Mouse (Mus musculus) 3T3-L1 (cell line): Measurements from ENCODE around the gene Gsto2.

Experiments
- DNase-seq: peaks from one replicate; pipeline ENCODE4 v3.0.0-alpha.2; 2015; ENCODE audit warnings: low read depth, low spot score

The Gsto2 gene

GRCm38 (mm10) chr19:47918455-47919101 lies 53.2 kb downstream of the Gsto2 start:
- peak; percentile 45 for DNase-seq

- DNase-seq = peak; percentile 95
Measured at GRCm38 (mm10) chr19:47919126-47919965, 54.0 kb downstream of the Gsto2 start, which contains the start of the genes Cfap43 and Itprip. TSS of gene Cfap43 (minus strand) at chr19:47919287. TSS of gene Itprip (minus strand) at chr19:47919299.

GRCm38 (mm10) chr19:47919966-47920375 lies 54.6 kb downstream of the Gsto2 start:
- peak; percentile 81 for DNase-seq

GRCm38 (mm10) chr19:47925819-47926218 lies 60.5 kb downstream of the Gsto2 start:
- no peak for DNase-seq

- no peak for DNase-seq
Measured at GRCm38 (mm10) chr19:47927032-47927431, 61.7 kb downstream of the Gsto2 start.

GRCm38 (mm10) chr19:47929043-47929442 lies 63.7 kb downstream of the Gsto2 start:
- no peak for DNase-seq

GRCm38 (mm10) chr19:47931982-47932638 lies 66.8 kb downstream of the Gsto2 start:
- DNase-seq = peak; percentile 57

GRCm38 (mm10) chr19:47934146-47934545 lies 68.8 kb downstream of the Gsto2 start:
- no peak for DNase-seq

GRCm38 (mm10) chr19:47934636-47935238 lies 69.4 kb downstream of the Gsto2 start:
- DNase-seq = no peak

- DNase-seq = no peak
Measured at GRCm38 (mm10) chr19:47935530-47935929, 70.2 kb downstream of the Gsto2 start.
